19 mouse cellular contexts compared by ENCODE assay signal in the genomic region with DNA sequence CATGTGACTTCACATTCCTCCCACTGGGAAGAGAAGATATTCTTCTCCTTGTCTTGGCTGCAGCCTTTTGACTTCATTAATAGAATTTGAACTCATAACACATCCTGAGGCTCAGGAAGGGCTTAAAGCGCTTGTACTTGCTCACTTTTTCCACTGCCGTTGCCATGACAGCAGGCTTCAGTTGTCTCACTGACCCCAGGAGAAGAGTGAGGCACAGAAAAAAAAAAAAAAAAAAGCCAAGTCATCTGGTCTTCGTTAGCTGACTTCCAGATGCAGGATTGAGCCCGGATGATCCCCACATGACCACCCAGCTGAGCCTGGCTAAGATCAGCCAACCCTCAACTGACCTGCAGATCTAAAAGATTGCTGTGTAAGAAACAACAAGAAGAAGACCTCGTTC. TPM values are rescaled to one million over a fixed set of nuclear protein-coding genes. Genes with fewer than 3 reads are reported as not detected.
A peak's percentile ranks its signal among the peaks of the same experiment; 100 is the strongest.
DNase-seq lines count a peak whose midpoint lies in the region; ATAC-seq and TF ChIP-seq lines count a peak whose summit lies in the region.
"Had no signal": no experiment of that assay in that cellular context is flagged by ENCODE, and none has a peak within 500 bp of the region (broad histone marks: within the 10 kb centered on the region; RNA-seq: fewer than 3 reads in every experiment).

No protein-coding gene starts in this region.

- TF ChIP-seq CTCF in midbrain, postnatal 0 days (IDR thresholded peaks at IDR 0.05) = no peak
- TF ChIP-seq CTCF in liver, postnatal 0 days (IDR thresholded peaks at IDR 0.05; ENCODE audit: low read depth) = no peak

- no peak overlapping the region for H3K4me2 ChIP-seq in midbrain, postnatal 0 days (ENCODE audit: low read depth, low read length, poor library complexity, severe bottlenecking)
- H3K4me2 ChIP-seq in embryonic facial prominence, embryonic 11.5 days (ENCODE audit: low read depth, low read length) = no peak overlapping the region
- H3K4me2 ChIP-seq in liver, postnatal 0 days (ENCODE audit: low read depth, low read length) = no peak overlapping the region
- H3K4me2 ChIP-seq: heart, embryonic 11.5 days; neural tube, embryonic 12.5 days had no signal

- WGBS in midbrain, embryonic 10.5 days = 52% methylated on average over 5 of the region's 5 CpGs
- 57% methylated on average over 5 of the region's 5 CpGs for WGBS in midbrain, postnatal 0 days
- WGBS in embryonic facial prominence, embryonic 11.5 days = 17% methylated on average over 5 of the region's 5 CpGs
- 55% methylated on average over 5 of the region's 5 CpGs for WGBS in liver, postnatal 0 days (ENCODE audit: insufficient replicate concordance)

- TF ChIP-seq EP300 in liver, postnatal 0 days (IDR thresholded peaks at IDR 0.05; ENCODE audit: low read depth) = no peak

- H3K9me3 ChIP-seq in midbrain, embryonic 10.5 days (replicated peaks) = no peaks in the 10 kb centered on the region
- no peaks in the 10 kb centered on the region for H3K9me3 ChIP-seq in midbrain, postnatal 0 days (ENCODE audit: low read length)
- H3K9me3 ChIP-seq in embryonic facial prominence, embryonic 11.5 days (replicated peaks; ENCODE audit: control insufficient read depth, low read length) = no peaks in the 10 kb centered on the region
- H3K9me3 ChIP-seq in liver, postnatal 0 days (ENCODE audit: low read length) = no peaks in the 10 kb centered on the region
- H3K9me3 ChIP-seq: neural tube, embryonic 12.5 days had no signal

- no peaks in the 10 kb centered on the region for H3K4me1 ChIP-seq in midbrain, embryonic 10.5 days
- H3K4me1 ChIP-seq in midbrain, postnatal 0 days (ENCODE audit: insufficient read depth, low read length) = no peaks in the 10 kb centered on the region
- no peaks in the 10 kb centered on the region for H3K4me1 ChIP-seq in embryonic facial prominence, embryonic 11.5 days (ENCODE audit: control insufficient read depth, insufficient read depth, low read length)
- H3K4me1 ChIP-seq in liver, postnatal 0 days (ENCODE audit: insufficient read depth) = no peaks in the 10 kb centered on the region
- H3K4me1 ChIP-seq: neural tube, embryonic 12.5 days had no signal

- H3K36me3 ChIP-seq in midbrain, embryonic 10.5 days = no peaks in the 10 kb centered on the region
- no peaks in the 10 kb centered on the region for H3K36me3 ChIP-seq in midbrain, postnatal 0 days (ENCODE audit: insufficient read depth, low read length)
- H3K36me3 ChIP-seq in embryonic facial prominence, embryonic 11.5 days (replicated peaks; ENCODE audit: control insufficient read depth, insufficient read depth, low read depth, low read length) = no peaks in the 10 kb centered on the region
- H3K36me3 ChIP-seq in liver, postnatal 0 days (replicated peaks; ENCODE audit: insufficient read depth, low read length) = no peaks in the 10 kb centered on the region
- H3K36me3 ChIP-seq: neural tube, embryonic 12.5 days had no signal

- DNase-seq in midbrain, embryonic 10.5 days (ENCODE audit: low spot score) = peak; percentile 22
- DNase-seq in midbrain, postnatal 0 days (ENCODE audit: low spot score) = no peak
- DNase-seq in adipocyte (ENCODE audit: low spot score) = peak; percentile 26
- peak; percentile 73 for DNase-seq in embryonic facial prominence, embryonic 11.5 days (ENCODE audit: low spot score)
- no peak for DNase-seq in spleen, postnatal 4 days (ENCODE audit: low spot score in 2 of 2)
- DNase-seq in liver, postnatal 0 days = no peak
- DNase-seq in left cerebral cortex, adult 11 months (ENCODE audit: low spot score) = no peak
- DNase-seq: adrenal gland, postnatal 10 days; cerebellum, postnatal 14 days; gastrocnemius, postnatal 14 days; kidney, adult 8-10 months; right cerebral cortex, postnatal 4 days had no signal

- ATAC-seq in midbrain, postnatal 0 days (ENCODE audit: low FRiP score) = no peak
- ATAC-seq in embryonic facial prominence, embryonic 11.5 days (replicated peaks; ENCODE audit: insufficient number of reproducible peaks, low FRiP score, low TSS enrichment, low read depth) = 0 out of 2 replicates have a peak, but pooled peaks have one; percentile 34
- ATAC-seq in megakaryocyte-erythroid progenitor cell, adult 5-6 weeks (replicated peaks; ENCODE audit: low FRiP score, low TSS enrichment, poor library complexity, severe bottlenecking) = 0 out of 2 replicates have a peak, but pooled peaks have one; percentile 11
- no peak for ATAC-seq in liver, postnatal 0 days
- ATAC-seq: forebrain, embryonic 14.5 days; hindbrain, postnatal 0 days; midbrain, embryonic 16.5 days; Patski had no signal

- no peak overlapping the region for H3K9ac ChIP-seq in midbrain, postnatal 0 days (replicated peaks; ENCODE audit: low read length, poor library complexity, severe bottlenecking)
- no peak overlapping the region for H3K9ac ChIP-seq in embryonic facial prominence, embryonic 11.5 days (replicated peaks; ENCODE audit: low read length)
- H3K9ac ChIP-seq in liver, postnatal 0 days (replicated peaks) = no peak overlapping the region
- H3K9ac ChIP-seq: neural tube, embryonic 12.5 days had no signal

- no peak overlapping the region for H3K4me3 ChIP-seq in midbrain, embryonic 10.5 days
- no peak overlapping the region for H3K4me3 ChIP-seq in midbrain, postnatal 0 days (ENCODE audit: low read depth, low read length)
- H3K4me3 ChIP-seq in embryonic facial prominence, embryonic 11.5 days (ENCODE audit: low read depth, low read length) = no peak overlapping the region
- H3K4me3 ChIP-seq in liver, postnatal 0 days (ENCODE audit: low read depth, low read length) = no peak overlapping the region
- H3K4me3 ChIP-seq: neural tube, embryonic 12.5 days had no signal

- H3K27me3 ChIP-seq in midbrain, embryonic 10.5 days (ENCODE audit: low read depth, poor library complexity, severe bottlenecking) = no peaks in the 10 kb centered on the region
- no peaks in the 10 kb centered on the region for H3K27me3 ChIP-seq in midbrain, postnatal 0 days (ENCODE audit: insufficient read depth, low read length)
- H3K27me3 ChIP-seq in embryonic facial prominence, embryonic 11.5 days (ENCODE audit: control insufficient read depth, insufficient read depth, low read length) = no peaks in the 10 kb centered on the region
- H3K27me3 ChIP-seq in liver, postnatal 0 days (ENCODE audit: insufficient read depth, low read length) = no peaks in the 10 kb centered on the region
- H3K27me3 ChIP-seq: neural tube, embryonic 12.5 days; Patski had no signal

- H3K27ac ChIP-seq in midbrain, embryonic 10.5 days (replicated peaks) = no peak overlapping the region
- no peak overlapping the region for H3K27ac ChIP-seq in midbrain, postnatal 0 days (ENCODE audit: low read depth, low read length)
- H3K27ac ChIP-seq in embryonic facial prominence, embryonic 11.5 days (replicated peaks; ENCODE audit: low read depth, low read length) = no peak overlapping the region
- no peak overlapping the region for H3K27ac ChIP-seq in liver, postnatal 0 days (ENCODE audit: low read depth)
- H3K27ac ChIP-seq: hindbrain, postnatal 0 days; neural tube, embryonic 12.5 days had no signal

RNA-seq across cellular contexts. Expression of a gene that starts 34.4 kb away (rescaled TPM):
- polyA plus RNA-seq in midbrain, embryonic 10.5 days (2016; fragmentation: Nextera tagmentation; extraction: Ambion mirVana) = 0.01 TPM in 1 of 2 replicates, not detected in the other
- total RNA-seq in midbrain, postnatal 0 days (2014; rRNA removed) = 0.19 and 0.22 TPM in 2 replicates
- polyA plus RNA-seq in midbrain, postnatal 0 days (2015; fragmentation: Nextera tagmentation; extraction: Ambion mirVana) = 0.04 and 0.05 TPM in 2 replicates
- polyA plus RNA-seq in embryonic facial prominence, embryonic 11.5 days (2014; fragmentation: Nextera tagmentation; extraction: Ambion mirVana) = 0.06 and 0.21 TPM in 2 replicates
- total RNA-seq in megakaryocyte-erythroid progenitor cell, adult 5-6 weeks (2014; fragmentation: Nextera tagmentation) = not detected in 2 replicates
- total RNA-seq in megakaryocyte-erythroid progenitor cell, adult 5-6 weeks (2017) = 0.04 TPM in 1 of 2 replicates, not detected in the other
- not detected in 2 replicates for polyA plus RNA-seq in liver, postnatal 0 days (2015; fragmentation: Nextera tagmentation; extraction: Ambion mirVana)

Comparison
In these comparisons a context has a peak if more than half of its experiments do, and no peak if none do; other contexts are left out.
1. DNase-seq: peak in midbrain, embryonic 10.5 days (single experiment), adipocyte (single experiment) and embryonic facial prominence, embryonic 11.5 days (single experiment); none in midbrain, postnatal 0 days (single experiment), spleen, postnatal 4 days (0 of 2), liver, postnatal 0 days (single experiment) and left cerebral cortex, adult 11 months (single experiment).
2. ATAC-seq: peak in embryonic facial prominence, embryonic 11.5 days (single experiment) and megakaryocyte-erythroid progenitor cell, adult 5-6 weeks (single experiment); none in midbrain, postnatal 0 days (single experiment) and liver, postnatal 0 days (single experiment).